Mouse (Mus musculus): ENCODE data around the gene Hacd2. TPM values are rescaled to one million over a fixed set of nuclear protein-coding genes. Genes with fewer than 3 reads are reported as not detected.

Hacd2 gene
- polyA plus RNA-seq, 1 experiment from 2014 or later, result 25.9 TPM

DNA sequence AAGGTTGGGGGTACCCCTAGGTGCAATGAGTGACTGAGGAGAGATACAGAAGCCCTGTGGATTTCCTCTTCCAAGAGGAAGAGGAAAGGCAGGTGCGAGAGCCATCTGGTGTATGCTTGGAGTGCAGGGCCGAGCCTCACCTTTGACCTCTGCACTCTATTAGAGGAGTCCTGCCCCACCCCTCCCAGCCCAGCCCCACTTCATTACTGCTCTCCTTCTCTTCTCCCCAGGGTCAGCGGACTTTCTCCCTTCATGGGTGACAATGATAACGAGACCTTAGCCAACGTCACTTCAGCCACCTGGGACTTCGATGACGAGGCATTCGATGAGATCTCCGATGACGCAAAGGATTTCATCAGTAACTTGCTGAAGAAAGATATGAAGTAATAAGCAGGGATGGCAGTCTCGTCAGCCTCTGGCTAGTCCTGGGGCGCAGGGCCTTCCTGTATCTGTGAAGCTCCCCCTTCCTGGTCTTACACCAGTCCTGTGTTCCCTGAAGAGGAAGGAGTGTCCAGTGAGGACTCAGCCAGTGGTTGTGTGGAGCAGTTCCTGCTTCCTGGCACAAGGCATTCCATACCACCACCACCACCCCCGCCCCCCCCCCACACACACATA is 35.9 kb upstream of the Hacd2 start:
- Histone ChIP-seq H3K27ac (replicated peaks; ENCODE audit: low read depth, low read length) (no peak overlapping the region), H3K27me3 (ENCODE audit: control insufficient read depth, insufficient read depth, low read length) (no peaks in the 10 kb centered on the region), H3K9me3 (ENCODE audit: control insufficient read depth, low read length) (no peaks in the 10 kb centered on the region), H3K4me2 (ENCODE audit: low read length) (no peak overlapping the region), H3K4me3 (replicated peaks; ENCODE audit: low read depth, low read length) (no peak overlapping the region), H3K9ac (replicated peaks; ENCODE audit: low read length) (no peak overlapping the region), H3K36me3 (ENCODE audit: control insufficient read depth, insufficient read depth, low read length) (no peaks in the 10 kb centered on the region), H3K4me1 (ENCODE audit: control insufficient read depth, insufficient read depth, low read length) (no peaks in the 10 kb centered on the region)
- WGBS, result 87% methylated on average over 13 of the region's 13 CpGs
- DNase-seq (no peak), ATAC-seq (ENCODE audit: low FRiP score, low TSS enrichment) (no peak)

DNA sequence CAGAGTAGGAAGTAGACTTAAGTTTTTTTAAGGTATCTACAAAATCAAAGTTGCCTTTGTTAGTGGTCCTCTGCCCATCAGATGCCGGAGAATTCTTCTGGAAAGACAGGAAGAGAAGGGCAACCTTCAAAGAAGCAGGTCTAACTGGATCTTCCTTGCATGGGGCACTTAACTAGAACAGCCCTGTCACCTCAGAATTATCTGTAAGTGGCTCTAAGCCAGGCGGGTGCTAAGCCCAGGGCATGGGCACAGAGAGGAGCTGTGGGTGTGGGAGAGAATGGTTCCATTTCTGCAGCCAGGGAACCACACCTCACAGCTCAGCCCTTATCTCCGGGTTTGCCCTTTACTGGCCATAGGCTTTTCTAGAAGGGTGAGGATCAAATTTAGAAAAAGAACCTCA is 30.9 kb upstream of the Hacd2 start:
- 89% methylated on average over 3 of the region's 3 CpGs for WGBS
- Histone ChIP-seq H3K9ac (replicated peaks; ENCODE audit: low read length) (no peak overlapping the region), H3K4me2 (ENCODE audit: low read length) (no peak overlapping the region), H3K27ac (replicated peaks; ENCODE audit: low read depth, low read length) (no peak overlapping the region), H3K27me3 (ENCODE audit: control insufficient read depth, insufficient read depth, low read length) (no peaks in the 10 kb centered on the region), H3K9me3 (ENCODE audit: control insufficient read depth, low read length) (no peaks in the 10 kb centered on the region), H3K4me3 (replicated peaks; ENCODE audit: low read depth, low read length) (no peak overlapping the region), H3K36me3 (ENCODE audit: control insufficient read depth, insufficient read depth, low read length) (no peaks in the 10 kb centered on the region), H3K4me1 (ENCODE audit: control insufficient read depth, insufficient read depth, low read length) (no peaks in the 10 kb centered on the region)
- DNase-seq (no peak), ATAC-seq (ENCODE audit: low FRiP score, low TSS enrichment) (no peak)

DNA sequence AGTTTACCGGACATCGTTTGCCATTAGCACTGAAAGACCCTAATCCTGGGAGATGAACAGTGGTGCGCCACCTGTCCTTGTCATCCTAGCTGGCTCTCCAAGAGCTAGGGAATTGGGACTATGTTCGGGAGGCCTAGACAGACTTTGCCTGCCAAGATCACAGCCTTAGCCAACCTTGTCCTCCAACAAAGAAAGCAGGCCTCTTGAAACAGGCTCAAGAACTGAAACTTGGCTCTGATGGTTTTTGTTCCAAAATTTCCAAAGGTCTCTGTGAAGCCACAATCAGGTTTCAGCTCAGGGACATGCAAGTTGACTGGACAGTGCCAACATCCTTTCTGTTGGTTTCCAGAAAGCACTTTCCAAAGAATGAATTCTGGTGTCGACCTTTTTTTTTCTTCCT is 29.4 kb upstream of the Hacd2 start:
- ATAC-seq (ENCODE audit: low FRiP score, low TSS enrichment) (no peak), DNase-seq (no peak)
- H3K4me2 ChIP-seq (ENCODE audit: low read length), result no peak overlapping the region
- WGBS, result 92% methylated on average over 5 of the region's 5 CpGs
- H3K27ac ChIP-seq (replicated peaks; ENCODE audit: low read depth, low read length), result no peak overlapping the region
- no peaks in the 10 kb centered on the region for H3K27me3 ChIP-seq (ENCODE audit: control insufficient read depth, insufficient read depth, low read length)
- no peaks in the 10 kb centered on the region for H3K36me3 ChIP-seq (ENCODE audit: control insufficient read depth, insufficient read depth, low read length)
- no peaks in the 10 kb centered on the region for H3K4me1 ChIP-seq (ENCODE audit: control insufficient read depth, insufficient read depth, low read length)
- H3K9ac ChIP-seq (replicated peaks; ENCODE audit: low read length), result no peak overlapping the region
- H3K9me3 ChIP-seq (ENCODE audit: control insufficient read depth, low read length), result no peaks in the 10 kb centered on the region
- H3K4me3 ChIP-seq (replicated peaks; ENCODE audit: low read depth, low read length), result no peak overlapping the region

DNA sequence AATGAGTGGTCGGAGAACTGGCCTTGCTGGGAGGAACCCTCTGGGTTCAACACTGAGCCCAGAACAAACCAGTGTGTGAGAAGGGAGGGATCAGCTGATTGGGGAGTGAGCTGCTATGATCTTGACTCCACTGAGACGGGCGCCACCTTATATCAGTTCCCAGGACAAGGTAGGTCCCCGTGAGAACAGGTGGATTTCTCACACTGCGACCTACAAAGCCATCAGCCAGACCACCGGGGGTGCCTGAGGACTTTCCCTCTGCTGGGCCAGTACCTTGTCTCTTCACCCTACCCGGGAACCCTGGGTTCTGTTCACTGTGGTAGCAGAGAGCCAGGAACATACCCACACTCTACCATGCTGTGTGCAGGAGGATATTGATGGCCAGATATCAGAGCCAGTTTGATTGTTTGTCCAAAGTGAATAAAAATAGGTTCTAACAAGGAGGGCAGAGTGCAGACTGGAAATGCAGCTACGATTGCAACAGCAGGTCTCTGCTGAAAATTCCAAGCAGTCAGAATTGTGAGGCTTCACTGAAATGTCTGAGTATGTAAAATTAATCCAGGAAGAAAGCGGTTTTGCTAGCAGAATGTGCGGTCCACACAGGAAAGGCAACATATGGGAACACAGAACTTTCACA is 28.4 kb upstream of the Hacd2 start:
- H3K9ac ChIP-seq (replicated peaks; ENCODE audit: low read length), result no peak overlapping the region
- WGBS, result 89% methylated on average over 10 of the region's 10 CpGs
- DNase-seq (no peak), ATAC-seq (ENCODE audit: low FRiP score, low TSS enrichment) (no peak)
- no peak overlapping the region for H3K4me3 ChIP-seq (replicated peaks; ENCODE audit: low read depth, low read length)
- no peak overlapping the region for H3K4me2 ChIP-seq (ENCODE audit: low read length)
- no peaks in the 10 kb centered on the region for H3K27me3 ChIP-seq (ENCODE audit: control insufficient read depth, insufficient read depth, low read length)
- no peak overlapping the region for H3K27ac ChIP-seq (replicated peaks; ENCODE audit: low read depth, low read length)
- no peaks in the 10 kb centered on the region for H3K36me3 ChIP-seq (ENCODE audit: control insufficient read depth, insufficient read depth, low read length)
- no peaks in the 10 kb centered on the region for H3K9me3 ChIP-seq (ENCODE audit: control insufficient read depth, low read length)
- no peaks in the 10 kb centered on the region for H3K4me1 ChIP-seq (ENCODE audit: control insufficient read depth, insufficient read depth, low read length)

DNA sequence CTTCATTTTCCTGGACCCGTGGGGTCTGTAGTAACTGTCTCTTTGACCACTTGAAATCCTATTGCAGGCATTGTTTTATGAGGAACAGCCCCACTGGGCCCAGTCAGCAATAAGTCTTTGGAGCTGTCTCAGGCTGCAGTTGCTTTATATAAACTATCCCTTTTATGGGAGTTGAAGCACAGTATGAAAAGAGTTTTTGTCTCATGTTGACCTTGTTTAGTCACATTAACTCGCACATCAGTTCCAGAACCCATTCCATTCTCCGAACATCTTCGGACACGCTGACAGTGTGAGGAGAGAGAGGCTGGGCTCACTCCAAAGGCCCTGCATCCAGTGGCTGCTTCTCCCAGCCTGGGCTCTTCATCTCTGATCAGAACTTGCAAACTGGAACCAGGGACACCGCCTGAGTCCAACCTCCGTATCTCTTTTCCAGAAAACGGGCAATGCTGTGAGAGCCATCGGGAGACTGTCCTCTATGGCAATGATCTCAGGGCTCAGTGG is 27.5 kb upstream of the Hacd2 start:
- Histone ChIP-seq H3K4me1 (ENCODE audit: control insufficient read depth, insufficient read depth, low read length) (no peaks in the 10 kb centered on the region), H3K27me3 (ENCODE audit: control insufficient read depth, insufficient read depth, low read length) (no peaks in the 10 kb centered on the region), H3K27ac (replicated peaks; ENCODE audit: low read depth, low read length) (no peak overlapping the region), H3K36me3 (ENCODE audit: control insufficient read depth, insufficient read depth, low read length) (no peaks in the 10 kb centered on the region), H3K9ac (replicated peaks; ENCODE audit: low read length) (no peak overlapping the region), H3K4me3 (replicated peaks; ENCODE audit: low read depth, low read length) (no peak overlapping the region), H3K4me2 (ENCODE audit: low read length) (no peak overlapping the region), H3K9me3 (ENCODE audit: control insufficient read depth, low read length) (no peaks in the 10 kb centered on the region)
- WGBS, result 75% methylated on average over 9 of the region's 9 CpGs
- DNase-seq (no peak), ATAC-seq (ENCODE audit: low FRiP score, low TSS enrichment) (no peak)

DNA sequence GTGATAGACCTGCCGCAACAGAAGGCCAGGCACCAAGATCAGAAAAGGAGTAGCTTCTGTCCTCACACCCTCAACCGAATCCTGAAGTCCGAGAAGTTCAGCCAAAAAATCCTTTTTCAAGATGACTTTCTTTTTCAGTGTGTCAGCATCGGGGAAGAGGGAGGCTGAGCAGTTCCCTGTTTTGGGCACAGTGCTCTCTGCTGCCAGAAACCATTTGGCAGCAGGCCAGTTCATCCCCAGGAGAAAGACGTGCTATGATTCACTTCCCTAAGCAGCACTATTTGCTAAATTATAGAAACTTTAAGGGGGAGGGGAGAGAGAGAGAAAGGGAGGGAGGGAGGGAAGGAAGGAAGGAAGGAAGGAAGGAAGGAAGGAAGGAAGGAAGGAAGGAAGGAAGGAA is 26.1 kb upstream of the Hacd2 start:
- no peaks in the 10 kb centered on the region for H3K36me3 ChIP-seq (ENCODE audit: control insufficient read depth, insufficient read depth, low read length)
- no peak overlapping the region for H3K27ac ChIP-seq (replicated peaks; ENCODE audit: low read depth, low read length)
- no peaks in the 10 kb centered on the region for H3K9me3 ChIP-seq (ENCODE audit: control insufficient read depth, low read length)
- 70% methylated on average over 5 of the region's 5 CpGs for WGBS
- no peak overlapping the region for H3K9ac ChIP-seq (replicated peaks; ENCODE audit: low read length)
- DNase-seq (peak; percentile 73), ATAC-seq (ENCODE audit: low FRiP score, low TSS enrichment) (no peak)
- peaks cover 3% of the 10 kb centered on the region; the same call in 1 of the 2 replicates for H3K4me1 ChIP-seq (ENCODE audit: control insufficient read depth, insufficient read depth, low read length)
- H3K4me2 ChIP-seq (ENCODE audit: low read length), result no peak overlapping the region
- no peak overlapping the region for H3K4me3 ChIP-seq (replicated peaks; ENCODE audit: low read depth, low read length)
- H3K27me3 ChIP-seq (ENCODE audit: control insufficient read depth, insufficient read depth, low read length), result no peaks in the 10 kb centered on the region

DNA sequence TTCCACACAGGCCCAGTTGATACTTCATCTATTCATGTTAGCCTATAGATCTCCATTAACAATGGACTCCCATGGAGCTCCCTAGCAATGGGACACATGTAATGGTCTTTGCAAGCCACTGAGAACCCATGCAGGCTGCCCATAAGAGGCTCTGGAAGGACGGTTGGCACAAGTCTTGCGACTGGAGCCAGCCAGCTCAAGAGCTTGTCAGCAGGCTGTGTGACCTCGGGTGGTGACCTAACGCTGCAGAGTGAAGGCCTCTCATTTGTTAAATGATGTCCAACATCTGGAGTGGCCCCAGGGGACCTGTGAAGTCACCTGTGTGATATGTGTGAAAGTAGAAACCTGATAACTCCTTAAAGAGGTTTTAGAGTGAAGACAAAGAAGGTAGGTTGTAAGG is 25.2 kb upstream of the Hacd2 start:
- DNase-seq (no peak), ATAC-seq (ENCODE audit: low FRiP score, low TSS enrichment) (no peak)
- Histone ChIP-seq H3K36me3 (ENCODE audit: control insufficient read depth, insufficient read depth, low read length) (no peaks in the 10 kb centered on the region), H3K4me3 (replicated peaks; ENCODE audit: low read depth, low read length) (no peak overlapping the region), H3K9ac (replicated peaks; ENCODE audit: low read length) (no peak overlapping the region), H3K27ac (replicated peaks; ENCODE audit: low read depth, low read length) (no peak overlapping the region), H3K4me2 (ENCODE audit: low read length) (no peak overlapping the region), H3K27me3 (ENCODE audit: control insufficient read depth, insufficient read depth, low read length) (no peaks in the 10 kb centered on the region), H3K4me1 (ENCODE audit: control insufficient read depth, insufficient read depth, low read length) (peaks cover 5% of the 10 kb centered on the region; the same call in 1 of the 2 replicates), H3K9me3 (ENCODE audit: control insufficient read depth, low read length) (no peaks in the 10 kb centered on the region)
- 78% methylated on average over 4 of the region's 4 CpGs for WGBS

DNA sequence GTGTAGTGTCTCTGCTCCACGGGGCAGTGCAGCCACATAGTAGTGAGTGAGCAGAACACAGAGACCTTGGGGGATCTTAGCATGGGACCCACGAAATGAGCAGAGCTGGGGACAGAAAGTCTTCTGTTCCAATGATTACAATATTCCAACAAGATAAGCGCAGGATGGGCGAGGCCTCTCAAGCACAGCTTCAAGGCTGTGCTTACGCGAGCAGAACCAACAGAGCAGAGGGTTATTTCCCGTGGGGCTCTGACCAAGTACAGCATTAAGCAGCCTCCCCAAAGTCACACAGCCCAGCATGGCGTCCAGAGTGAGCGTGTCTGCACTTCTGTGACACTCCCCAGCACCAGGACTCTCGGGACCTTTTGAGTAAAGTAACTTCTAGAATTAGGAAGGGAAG is 24.7 kb upstream of the Hacd2 start:
- Histone ChIP-seq H3K9ac (replicated peaks; ENCODE audit: low read length) (no peak overlapping the region), H3K4me3 (replicated peaks; ENCODE audit: low read depth, low read length) (no peak overlapping the region), H3K36me3 (ENCODE audit: control insufficient read depth, insufficient read depth, low read length) (no peaks in the 10 kb centered on the region), H3K27ac (replicated peaks; ENCODE audit: low read depth, low read length) (no peak overlapping the region), H3K9me3 (ENCODE audit: control insufficient read depth, low read length) (no peaks in the 10 kb centered on the region), H3K27me3 (ENCODE audit: control insufficient read depth, insufficient read depth, low read length) (no peaks in the 10 kb centered on the region), H3K4me2 (ENCODE audit: low read length) (no peak overlapping the region), H3K4me1 (ENCODE audit: control insufficient read depth, insufficient read depth, low read length) (peaks cover 5% of the 10 kb centered on the region; the same call in 1 of the 2 replicates)
- WGBS, result 75% methylated on average over 10 of the region's 10 CpGs
- no peak for DNase-seq
- no peak for ATAC-seq (ENCODE audit: low FRiP score, low TSS enrichment)

DNA sequence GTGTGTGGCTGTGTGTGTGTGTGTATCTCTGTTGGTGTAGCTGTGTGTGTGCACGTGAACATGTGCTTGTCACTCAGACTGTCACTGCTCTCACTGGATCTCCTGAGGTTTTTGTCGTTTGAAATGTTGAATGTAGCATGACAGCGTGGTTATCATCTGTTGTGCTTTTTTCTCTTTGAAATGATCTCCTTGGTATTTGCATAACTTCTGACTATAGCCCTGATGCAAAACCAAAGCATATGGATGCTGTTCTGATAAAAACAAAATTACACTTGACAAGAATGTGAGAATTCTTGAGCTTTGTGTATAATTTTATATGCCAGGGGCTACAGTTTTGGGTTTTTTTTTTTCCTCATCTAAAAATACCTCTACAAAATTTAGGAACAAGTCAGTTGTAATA is 23.2 kb upstream of the Hacd2 start:
- Histone ChIP-seq H3K9ac (replicated peaks; ENCODE audit: low read length) (no peak overlapping the region), H3K4me2 (ENCODE audit: low read length) (no peak overlapping the region), H3K27me3 (ENCODE audit: control insufficient read depth, insufficient read depth, low read length) (no peaks in the 10 kb centered on the region), H3K4me3 (replicated peaks; ENCODE audit: low read depth, low read length) (no peak overlapping the region), H3K36me3 (ENCODE audit: control insufficient read depth, insufficient read depth, low read length) (no peaks in the 10 kb centered on the region), H3K27ac (replicated peaks; ENCODE audit: low read depth, low read length) (no peak overlapping the region), H3K9me3 (ENCODE audit: control insufficient read depth, low read length) (no peaks in the 10 kb centered on the region), H3K4me1 (ENCODE audit: control insufficient read depth, insufficient read depth, low read length) (peaks cover 5% of the 10 kb centered on the region; the same call in 1 of the 2 replicates)
- DNase-seq (no peak), ATAC-seq (ENCODE audit: low FRiP score, low TSS enrichment) (no peak)
- WGBS, result 72% methylated on average over 3 of the region's 3 CpGs

Measured in midbrain, embryonic 14.5 days (tissue).